Mouse (Mus musculus): Measurements from ENCODE around the gene Itgb6.

Gene Itgb6

DNA sequence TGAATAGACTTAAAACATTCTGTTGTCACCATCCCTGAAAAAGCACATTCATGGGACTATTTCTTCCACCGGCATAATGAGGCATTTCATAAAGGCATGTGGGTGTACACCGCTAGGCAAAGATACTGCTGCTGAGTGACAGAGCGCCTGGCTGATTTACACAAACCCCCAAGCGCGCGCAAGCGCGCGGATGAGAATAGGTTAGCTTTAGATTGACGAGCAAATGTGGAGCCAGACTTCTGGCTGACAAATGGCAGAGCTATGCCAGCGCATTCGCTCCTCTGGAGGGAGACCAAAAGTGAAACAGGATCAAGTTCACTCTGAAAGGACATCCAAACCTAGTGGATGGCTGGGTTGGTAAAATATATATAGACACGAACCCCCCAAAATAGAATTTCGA is at the start of gene Itgb6:
Gene Itgb6, minus strand, starts transcription at position 130 of the 400 bp plus-strand sequence.
- no peak for DNase-seq

DNA sequence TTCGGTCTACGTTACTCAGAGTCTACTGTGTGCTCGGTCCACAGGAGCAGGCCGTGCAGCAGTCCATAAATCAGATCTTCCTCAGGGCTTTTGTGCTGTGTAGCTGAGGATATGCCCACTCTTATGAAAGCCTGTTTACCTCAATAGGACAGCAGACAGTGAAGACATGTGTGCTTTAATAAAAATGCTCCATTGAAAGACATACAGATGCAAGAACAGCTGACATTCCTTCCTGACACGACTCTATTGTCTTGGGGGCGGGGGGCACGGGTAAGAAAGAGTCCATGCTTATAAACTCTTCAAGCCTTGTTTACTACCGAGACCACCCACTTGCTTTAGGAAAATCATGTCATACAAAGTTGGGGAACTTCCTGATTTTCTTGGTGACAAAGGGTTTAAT is 44.0 kb upstream of the Itgb6 start:
- DNase-seq = no peak

DNA sequence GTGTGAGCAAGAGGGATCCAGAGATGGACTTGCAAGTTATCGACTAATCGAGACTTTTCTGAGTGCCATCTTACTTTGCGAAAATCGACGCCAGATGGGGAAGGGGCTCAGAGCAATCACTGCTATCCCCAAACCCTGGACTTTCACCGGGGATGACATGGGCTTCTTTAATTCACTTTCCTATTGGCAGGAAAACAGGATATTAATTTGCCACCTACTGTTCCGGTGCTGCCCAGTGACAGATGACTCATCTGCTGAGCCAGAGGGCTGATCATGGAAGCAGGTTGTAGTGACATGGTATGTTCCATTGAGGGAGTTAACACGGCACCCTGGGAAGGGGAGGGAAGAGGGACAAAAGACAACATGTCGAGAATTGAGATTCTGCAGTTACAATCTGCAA is 33.8 kb upstream of the Itgb6 start:
- no peak for DNase-seq

DNA sequence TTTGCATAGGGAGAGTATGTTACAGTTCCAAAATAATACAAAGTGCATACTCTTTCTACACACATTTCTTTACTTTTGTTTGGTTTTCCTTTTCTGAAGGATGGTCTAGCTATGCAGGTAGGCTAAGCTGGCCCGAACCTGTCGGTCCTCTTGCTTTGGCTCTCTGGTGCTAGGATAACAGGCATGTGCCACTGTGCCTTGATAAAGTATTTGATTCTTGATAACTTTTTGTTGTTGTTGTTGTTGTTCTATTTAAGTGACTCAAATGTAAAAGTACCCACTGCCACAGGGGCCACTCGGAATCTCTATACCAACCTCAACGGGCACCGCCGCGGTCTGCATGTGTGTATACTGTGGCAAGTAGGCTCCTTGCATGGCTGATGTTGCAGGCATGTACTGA is 32.7 kb upstream of the Itgb6 start:
- DNase-seq = no peak

DNA sequence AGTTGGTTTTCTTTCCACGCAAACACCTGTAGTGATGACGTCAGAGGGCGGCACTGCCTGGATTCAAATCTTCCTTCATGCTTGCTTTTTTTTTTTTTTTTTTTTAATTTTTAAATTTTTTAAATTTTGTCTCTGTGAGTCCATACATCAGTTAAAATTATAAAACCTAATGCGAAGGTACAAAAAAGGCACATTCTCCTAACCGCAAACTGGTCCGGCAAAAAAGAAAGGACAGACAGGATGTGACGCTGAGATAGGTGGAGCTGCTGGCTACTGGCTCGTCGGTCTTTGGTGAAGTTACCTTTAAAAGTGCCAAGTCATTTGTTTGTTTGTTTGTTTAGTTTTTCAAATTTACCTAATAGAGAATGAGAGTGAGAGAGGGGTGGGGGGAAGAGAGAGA is 28.8 kb upstream of the Itgb6 start:
- no peak for DNase-seq

DNA sequence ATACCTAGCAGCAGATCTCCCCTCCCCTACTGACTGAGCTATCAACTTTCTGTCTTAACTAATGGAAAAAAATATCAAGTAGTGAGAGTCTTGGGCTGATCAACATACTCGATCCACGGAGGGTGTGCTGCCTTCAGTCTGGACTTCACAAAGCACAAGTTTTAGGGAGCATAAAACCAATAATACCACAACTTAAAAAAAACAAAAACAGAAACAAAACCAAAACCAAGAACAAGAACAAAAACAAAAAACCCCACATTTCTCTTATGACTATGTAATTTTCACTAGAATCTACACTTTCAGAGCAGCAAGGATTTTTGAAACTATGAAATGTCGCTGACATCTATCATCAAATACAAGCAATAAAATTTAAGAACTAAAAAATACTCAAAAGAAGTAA is 28.1 kb upstream of the Itgb6 start:
- DNase-seq = no peak

DNA sequence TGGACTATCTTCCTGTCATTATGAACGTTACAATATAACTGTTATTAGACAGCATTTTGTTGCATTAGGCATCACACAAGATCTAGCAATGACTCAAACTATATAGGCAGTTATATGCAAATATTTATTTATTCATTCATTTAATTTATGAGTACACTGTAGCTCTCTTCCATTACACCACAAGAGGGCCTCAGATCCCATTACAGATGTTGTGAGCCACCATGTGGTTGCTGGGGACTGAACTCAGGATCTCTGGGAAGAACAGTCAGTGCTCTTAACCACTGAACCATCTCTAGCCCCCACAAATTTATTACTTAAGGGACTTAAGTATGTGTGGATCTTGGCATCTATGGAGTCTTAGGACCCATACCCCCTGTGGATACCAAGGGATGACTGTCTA is 26.1 kb upstream of the Itgb6 start:
- no peak for DNase-seq

DNA sequence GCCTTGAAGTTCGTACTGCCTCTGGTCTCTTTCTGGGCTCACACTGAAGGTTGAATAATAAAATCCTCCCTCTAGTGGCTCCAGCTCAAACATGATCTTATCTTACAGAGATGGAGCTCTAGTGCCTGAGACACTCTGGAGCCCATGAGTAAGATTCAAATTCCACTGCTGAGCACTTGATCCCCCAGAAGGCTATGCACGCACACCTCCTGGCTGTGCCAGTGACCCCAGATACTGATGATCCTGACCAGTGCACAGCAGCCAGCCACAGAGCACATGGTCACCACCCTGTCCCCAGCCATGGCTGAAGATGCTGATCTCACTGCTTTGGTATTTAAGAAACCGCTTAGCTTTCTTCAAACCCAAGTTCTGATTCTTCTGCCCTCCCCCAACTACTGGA is 25.1 kb upstream of the Itgb6 start:
- peak; percentile 20 to 43 for DNase-seq

DNA sequence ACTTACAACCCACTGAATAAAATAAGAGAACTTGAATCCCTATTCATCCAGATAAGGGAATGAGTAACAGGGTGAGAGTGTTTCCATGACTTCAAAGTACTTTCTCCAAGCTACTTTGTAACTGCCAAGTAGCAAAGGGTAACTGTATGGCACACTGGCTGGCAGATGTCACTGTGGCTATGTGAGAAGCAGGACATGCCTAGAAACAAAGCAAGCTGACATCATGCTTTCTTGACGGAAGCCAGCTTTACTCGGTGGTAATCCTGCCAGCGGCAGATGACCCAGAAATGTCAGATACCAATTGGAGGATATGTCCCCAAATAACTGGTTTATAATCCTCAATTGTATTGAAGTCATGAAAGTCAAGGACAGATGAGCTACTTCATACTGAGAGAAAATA is 22.2 kb upstream of the Itgb6 start:
- no peak for DNase-seq

DNA sequence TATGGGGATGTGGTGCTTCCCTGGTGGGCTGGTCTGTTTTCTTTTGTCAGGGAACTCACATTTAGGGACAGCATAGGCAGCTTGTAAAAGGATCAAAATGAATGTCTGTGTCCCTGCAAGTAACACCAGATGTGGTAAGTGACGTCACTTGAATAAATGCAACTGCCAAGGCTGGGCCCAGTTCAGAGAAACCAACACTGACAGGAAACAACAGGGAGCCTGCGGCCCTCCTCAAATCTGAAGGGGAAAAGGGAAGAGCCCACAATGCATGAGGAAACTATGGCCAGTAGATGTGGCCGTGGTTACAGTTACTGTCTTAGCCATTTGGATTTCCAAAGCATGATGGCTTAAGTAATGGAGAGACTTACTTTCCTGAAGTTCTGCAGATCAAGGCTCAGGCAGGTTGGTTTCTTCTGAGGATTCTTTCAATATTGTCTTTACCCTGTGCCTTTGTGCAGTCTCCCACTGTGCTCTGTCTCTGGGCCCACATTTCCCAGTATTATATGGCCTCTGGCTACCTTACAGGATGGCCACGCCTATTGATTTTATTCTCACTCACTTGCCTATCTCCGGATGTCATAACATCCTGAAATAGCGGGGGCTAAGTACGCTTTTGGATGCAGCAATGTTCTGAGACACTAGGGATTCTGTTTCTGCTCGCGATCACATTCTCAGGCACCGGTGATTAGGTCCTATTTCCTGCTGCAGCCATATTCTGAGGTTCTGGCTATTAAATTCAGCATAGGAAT is 17.1 kb upstream of the Itgb6 start:
- DNase-seq = no peak

DNA sequence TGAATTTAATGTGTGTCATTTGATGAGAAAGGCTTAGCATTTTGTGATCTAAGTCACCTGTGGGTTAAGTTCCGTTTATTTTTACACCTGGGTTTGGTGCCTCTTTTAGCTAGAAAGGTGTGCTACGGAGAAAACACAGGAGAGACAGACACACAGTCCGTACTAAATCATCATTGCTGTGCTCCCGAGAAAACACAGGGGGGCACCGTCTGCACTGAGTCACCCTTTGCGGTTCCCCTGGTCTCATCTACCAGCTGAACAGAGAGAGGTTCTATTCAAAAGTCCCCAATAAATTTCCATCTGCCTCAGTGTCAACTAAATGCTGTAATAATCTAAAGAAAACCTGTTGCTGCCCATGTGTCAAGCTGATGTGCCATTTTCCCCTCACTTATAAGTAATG is 8.5 kb upstream of the Itgb6 start:
- DNase-seq = no peak

DNA sequence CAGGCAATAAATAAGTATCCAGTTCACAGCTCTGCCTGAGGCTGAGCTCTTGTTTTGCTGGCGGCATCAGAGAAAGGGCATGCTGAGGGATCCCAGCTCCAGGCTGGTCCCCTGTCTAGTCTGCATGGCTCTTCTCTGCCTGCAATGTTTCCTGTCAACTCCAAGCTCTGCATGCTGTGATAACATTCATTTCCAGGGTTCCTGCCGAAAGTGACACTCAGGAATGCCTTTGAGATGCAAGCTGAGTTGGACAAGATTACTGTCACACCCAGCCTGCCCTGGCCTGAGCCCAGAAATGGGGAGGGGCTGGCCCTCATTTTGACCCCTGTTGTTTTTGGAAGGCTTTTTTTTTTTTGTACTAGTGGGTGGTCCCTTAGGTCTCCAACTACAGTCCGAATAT is 7.6 kb upstream of the Itgb6 start:
- peak; percentile 81 to 86 for DNase-seq

DNA sequence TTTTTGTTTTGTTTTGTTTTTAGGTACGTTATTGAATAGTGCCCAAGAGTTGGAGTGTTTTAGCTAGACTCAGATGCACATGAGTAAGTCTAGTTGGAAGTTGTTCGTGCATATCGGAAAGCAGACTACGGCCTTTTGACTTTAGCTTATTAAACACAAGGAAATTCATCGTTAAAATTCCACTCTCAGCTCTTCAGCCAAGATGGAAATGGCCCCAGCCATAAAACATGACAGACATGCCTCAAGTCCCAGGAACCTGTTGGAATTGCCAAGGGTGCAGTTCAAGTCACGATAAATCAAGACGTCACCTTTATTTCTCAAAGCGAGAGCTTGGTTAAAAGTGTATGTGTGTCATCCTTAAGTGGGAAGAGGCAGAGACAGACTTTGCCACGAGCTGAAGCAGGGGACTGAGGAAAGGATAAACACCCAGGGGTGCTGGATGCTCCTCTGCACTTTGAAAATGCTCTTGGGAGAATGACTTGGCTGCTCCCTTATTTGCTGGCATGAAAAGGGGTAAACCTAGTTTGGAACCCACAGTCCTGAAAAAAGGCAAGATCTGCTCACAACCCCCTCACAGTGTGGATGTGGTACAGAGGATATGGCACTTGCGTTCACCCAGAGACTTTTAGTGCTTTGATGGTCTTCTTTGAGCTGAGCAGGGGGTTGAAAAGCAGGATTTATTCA is 6.6 kb upstream of the Itgb6 start:
- DNase-seq = no peak

DNA sequence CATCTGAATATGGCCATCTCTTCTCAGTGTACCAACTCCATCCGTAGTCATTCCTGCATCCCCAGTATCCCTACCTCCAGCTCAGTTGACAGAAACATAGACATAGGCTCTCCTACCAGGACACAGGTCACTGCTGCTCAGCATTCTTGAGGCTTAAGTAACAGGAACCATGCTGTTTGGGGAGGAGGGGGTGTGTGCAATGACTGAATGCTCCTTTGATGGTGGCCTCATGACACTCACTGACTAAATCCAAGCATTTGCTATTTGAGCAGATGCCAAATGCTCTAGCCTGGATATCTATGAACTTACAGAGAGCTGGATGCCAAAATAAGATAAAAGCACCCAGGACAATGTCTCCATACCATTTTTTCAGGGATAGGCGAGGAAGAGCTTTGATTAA is 2.2 kb upstream of the Itgb6 start:
- DNase-seq = no peak

DNA sequence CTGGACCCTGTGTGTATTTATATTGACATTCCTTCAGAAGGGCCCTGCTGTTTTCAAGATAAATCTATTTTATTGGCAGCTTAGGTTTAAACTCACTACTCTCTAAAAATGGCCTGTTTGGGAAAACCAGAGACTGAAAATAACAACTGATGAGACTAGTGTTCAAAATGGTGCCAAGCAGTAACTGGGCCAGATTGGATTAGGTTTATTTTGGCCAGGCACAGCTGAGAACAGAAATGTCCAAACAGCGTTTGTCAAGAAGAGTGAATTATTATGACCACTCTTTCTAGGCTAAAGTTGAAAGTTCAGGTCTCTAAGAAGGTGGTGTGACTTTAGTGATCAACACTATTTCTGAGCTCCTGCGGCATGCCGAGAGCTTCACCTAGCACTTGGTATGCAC is 524 bp upstream of the Itgb6 start:
- DNase-seq = no peak

DNA sequence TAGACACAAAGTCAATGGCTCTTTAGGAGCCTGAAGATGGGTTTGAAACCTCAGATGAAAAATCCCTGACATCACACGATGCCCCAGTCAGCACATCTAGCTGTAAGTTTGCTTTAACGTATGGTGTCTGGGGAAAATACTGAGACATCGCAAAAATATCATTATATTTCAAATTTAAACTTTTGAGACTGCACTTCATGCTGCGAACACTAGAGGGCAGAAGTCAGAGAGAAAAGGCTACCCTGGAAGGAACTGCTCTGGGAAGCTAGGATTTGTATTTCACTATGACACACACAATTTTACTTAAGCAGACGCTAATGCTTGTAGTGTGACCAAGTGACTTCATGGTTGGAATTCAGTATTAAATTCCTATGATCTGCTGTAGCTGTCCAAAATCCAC is 1.5 kb downstream of the Itgb6 start:
- DNase-seq = peak; percentile 50 to 55

DNA sequence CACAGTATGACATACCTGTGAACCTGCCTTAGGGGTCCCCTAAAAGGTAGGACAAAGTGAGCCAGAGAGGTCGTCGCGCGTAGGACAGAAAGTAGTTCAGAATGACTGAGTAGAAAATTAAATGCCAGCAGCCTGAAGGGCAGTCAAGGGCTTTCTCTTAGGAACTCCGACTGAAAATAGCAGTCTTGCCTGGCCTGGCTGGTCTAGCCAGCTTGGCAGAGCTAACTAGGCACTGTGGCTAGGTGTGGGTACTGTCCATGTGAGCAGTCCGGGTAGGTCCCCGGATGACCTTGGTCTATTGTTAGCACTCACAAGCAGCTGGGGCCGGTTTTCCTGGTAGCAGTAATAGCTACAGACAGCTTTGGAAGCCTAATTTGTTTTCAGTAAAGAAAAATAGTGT is 2.2 kb downstream of the Itgb6 start:
- peak; percentile 36 to 55 for DNase-seq

DNA sequence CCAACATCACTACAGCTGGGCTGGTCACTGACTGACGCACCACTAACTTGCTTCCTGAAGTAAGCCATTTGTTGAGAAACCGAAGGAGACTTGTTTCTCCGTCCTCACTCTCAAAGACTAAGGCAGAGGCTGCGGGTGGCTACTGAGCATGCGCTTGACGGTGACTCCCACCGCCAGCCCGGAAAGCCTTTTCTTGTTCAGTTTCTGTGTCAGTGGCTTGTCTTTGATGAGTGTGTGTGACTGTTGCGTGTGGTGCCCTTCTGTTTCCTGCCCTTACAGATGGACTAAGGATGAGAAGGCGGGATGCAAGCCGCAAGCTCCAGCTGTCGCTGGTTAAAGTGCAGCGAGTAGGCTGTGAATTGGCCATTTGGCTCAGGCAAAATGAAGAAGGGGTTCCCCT is 5.1 kb downstream of the Itgb6 start:
- DNase-seq = peak; percentile 66 to 77

DNA sequence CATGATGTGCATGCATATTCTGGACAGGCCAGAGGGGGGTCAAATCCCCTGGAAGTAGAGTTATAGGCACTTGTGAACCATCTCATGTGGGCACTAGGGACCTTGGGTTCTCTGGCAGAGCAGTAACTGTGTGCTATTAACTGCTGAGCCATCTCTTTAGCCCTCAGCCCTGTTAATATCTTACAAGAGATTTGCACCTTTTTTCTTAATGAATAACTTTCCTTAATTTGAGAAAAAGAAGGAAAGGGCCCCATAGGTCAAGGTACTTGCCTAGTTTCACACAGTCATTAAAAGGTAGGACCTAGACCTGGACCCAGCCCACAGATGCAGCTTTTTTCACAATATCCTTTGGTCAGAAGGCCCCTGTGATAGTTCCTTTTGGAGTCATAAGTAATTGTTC is 5.9 kb downstream of the Itgb6 start:
- DNase-seq = no peak

DNA sequence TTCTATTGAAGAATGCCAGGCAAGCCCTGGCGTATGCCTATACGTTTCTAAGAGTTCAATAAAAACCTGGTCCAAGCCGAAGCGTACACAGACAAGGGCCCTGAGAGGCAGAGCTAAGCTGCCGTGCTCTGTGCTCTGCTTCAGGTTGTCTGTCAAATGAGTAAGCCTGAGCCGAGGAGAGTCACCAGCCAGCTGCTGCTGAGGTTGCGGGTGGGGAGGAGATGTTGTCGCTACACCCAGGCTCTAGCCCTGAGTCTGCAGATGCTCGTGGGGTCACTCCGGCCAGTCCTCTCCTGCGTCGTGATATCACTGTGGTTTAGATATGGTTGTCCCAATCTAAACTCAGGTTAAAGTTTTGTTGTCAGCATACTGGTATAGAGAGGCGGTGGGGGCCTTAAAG is 6.7 kb downstream of the Itgb6 start:
- DNase-seq = no peak

DNA sequence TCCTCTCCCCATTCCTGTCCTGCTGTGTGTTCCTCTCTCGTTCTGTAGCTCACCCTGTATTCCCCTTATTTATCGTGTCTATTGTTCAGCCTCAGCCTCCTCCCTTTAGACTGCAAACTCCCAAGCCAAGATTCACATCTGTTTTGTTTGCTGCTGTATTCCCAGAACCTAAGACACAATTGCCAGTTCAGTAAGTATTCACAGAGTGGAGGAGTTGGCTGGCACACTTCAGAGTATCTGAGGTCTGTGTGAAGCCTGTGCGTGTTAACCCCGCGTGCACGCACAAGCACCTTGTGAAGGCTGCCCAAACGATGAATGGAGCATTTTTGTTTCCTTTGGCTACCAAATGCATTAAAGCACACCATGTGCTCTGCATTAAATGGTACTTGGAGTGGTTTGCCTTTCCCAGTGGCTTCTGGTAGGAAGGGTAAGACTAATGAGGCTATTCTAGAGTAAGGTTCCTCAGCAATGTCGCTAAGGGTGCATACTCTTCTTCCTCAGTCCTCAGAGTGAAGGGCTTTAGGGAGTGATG is 7.4 kb downstream of the Itgb6 start:
- peak in 1 of 2 experiments; percentile 8 for DNase-seq

DNA sequence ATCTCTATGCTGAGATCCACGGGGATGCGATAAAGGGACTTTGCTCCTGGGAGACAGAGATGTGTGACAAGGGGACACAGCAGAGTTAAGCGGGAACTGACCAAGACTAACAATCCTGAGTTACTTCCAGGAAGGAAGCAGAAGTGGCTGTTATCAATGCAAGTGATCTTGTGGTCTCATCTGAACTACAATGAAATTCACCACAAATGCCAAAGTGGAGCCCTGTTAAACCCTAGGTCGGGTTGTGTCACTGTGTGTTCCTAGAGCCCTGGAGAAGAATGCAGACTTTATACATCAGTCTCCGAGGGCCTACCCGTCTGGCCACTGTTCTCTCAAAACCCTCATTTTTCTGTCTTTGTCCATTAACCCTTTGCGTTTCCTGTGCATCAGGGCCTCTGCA is 8.0 kb downstream of the Itgb6 start:
- no peak for DNase-seq

DNA sequence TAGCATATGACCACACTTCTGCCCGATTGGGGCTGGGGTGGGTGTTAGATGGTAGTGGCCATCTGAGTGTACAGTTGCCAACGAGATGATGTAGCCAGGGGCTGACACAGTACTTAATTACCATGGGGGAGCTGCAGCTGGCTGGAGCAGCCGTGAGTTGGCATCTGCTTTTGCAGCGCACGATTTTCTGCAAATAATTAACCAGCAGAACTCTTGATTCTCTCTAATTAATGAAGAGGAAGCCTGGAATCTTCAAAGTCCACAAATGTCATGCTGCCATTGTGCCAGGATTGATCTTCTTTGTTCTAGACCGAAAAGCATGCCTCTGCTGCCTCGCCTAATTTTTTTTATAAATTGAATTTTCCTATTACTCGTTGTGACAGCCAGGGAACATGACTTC is 8.6 kb downstream of the Itgb6 start:
- DNase-seq = peak; percentile 44 to 64

DNA sequence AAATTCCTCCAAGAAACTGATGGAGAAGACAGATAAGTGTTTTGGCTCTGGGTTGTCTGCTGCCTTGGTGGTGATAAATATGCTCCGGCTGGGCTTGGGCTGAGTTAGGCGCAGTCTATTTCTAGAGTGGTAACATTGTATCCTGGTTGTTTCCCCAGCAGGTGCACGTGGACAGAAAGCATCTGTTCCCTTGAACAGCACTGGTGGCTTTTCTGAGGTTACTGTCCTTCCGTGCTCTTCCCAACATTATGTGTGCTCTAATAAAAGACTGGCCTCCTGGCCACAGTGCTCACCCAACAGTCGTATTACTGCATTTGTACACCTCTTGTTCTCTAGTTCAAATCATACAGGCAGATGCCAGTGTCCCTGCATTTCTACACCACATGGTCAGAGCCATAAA is 9.6 kb downstream of the Itgb6 start:
- DNase-seq = peak in 1 of 2 experiments; percentile 3

DNA sequence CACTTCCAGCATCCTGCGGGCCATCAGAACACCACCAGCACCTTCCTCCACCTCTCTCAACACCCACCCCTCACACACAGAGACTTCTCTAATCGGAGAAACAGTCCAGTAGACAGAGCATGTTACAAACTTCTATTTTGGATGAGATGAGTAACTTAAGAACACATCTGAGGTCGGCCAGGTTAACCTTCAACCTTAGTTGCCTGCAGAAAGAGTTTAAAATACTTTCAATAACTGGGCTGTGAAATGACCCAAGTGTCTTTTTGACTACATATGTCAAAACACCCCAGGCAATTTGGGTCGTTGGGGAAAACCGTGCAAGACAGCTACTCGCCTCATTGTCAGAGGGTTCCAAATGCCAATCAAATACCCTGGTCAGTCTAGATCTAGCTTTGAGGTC is 10.0 kb downstream of the Itgb6 start:
- DNase-seq = peak in 1 of 2 experiments; percentile 4

Measured in kidney, postnatal 4 days (tissue).